Mouse (Mus musculus): Measurements from ENCODE around the gene Sept3. TPM values are rescaled to one million over a fixed set of nuclear protein-coding genes. Genes with fewer than 3 reads are reported as not detected.
A peak's percentile ranks its signal among the peaks of the same experiment; 100 is the strongest.
"Not testable (repeated sequence)": the region's sequence is repeated elsewhere in the genome, so short reads cannot be mapped to it uniquely, and the experiment has no call there.

Sept3 gene
- total RNA-seq (2021), result 100 to 1,000 TPM; 428 to 442 TPM
- long read RNA-seq, experiment 1, full-length matches to known transcripts, result 60 of 280 reads
- long read RNA-seq, experiment 1, partial matches to known transcripts, result 86 of 280 reads
- long read RNA-seq, experiment 1, other reads (novel, unspliced or antisense), result 134 of 280 reads
- long read RNA-seq, experiment 2, full-length matches to known transcripts, result 58 of 263 reads
- long read RNA-seq, experiment 2, partial matches to known transcripts, result 37 of 263 reads
- long read RNA-seq, experiment 2, other reads (novel, unspliced or antisense), result 168 of 263 reads

DNA sequence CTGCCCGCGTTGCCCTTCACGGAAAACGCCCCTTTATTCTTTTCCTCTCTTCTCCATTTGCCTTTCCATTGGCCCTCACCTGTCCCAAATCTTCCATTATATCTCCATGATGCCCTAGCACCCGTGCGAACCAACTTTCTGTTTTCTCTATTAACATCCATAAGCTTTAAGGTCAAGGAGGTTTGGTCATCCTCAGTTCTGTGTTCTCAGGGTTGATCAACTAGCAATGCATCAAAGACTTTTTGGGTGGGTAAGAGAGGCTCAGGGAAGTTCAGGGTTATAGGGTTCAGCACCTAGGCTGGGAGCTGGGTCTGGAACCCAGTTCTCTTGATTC is at the start of gene Sept3:
Sept3 (plus strand) TSS at position 301 of the 334 bp plus-strand sequence.
- intact Hi-C loops (cut with DNase I), result loop anchor here (10.0 kb wide), 1 partner anchor 770 kb away; no protein-coding TSS in a partner anchor
- no peak for DNase-seq (ENCODE audit: low spot score in 2 of 2)

DNA sequence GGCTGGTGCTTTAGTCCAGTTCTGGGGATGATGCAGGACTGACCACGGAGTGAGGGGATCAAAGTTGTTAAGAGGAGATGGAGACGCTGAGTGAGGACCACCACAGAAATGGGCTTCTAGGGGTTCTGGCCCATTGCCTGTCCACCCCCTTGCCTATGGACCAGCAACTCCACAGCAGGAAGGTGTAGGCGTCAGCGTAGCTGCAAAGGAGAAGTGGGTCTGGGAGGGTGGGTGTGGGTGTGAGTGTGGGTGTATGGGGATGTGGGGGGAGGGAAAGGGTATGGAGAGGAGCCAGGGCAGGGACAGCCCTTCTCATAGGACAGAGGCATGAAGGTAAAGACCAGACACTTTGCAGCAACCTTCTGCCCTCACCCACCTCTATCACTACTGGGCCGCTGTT is 48.9 kb upstream of the Sept3 start:
- intact Hi-C loops (cut with DNase I), result no loop called here
- DNase-seq (ENCODE audit: low spot score in 2 of 2), result no peak

DNA sequence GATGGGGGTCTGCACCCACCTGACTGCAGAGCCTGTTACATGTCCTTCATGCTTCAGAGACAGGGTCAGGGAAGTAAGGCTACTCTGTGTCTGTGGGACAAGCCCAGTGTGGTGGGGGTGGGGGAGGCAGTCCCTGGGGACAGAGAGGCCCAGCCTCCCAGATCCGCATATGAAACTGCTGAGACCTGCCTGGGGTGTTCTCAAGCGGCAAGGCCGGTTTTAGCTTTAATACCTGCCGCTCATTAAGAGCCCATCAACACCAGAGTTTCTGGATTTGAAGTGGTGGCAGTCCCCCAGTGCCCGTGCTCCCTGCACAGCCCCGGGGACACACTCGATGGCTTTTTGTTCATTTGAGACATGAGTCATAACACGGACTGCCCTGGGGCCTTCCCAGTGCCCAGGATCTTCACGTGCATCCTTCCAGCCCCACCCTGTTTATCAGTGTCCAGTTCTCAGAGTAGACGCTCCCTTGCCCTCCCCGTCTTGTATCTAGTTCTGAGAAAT is 45.1 kb upstream of the Sept3 start:
- DNase-seq (ENCODE audit: low spot score in 2 of 2), result no peak
- intact Hi-C loops (cut with DNase I), result no loop called here

DNA sequence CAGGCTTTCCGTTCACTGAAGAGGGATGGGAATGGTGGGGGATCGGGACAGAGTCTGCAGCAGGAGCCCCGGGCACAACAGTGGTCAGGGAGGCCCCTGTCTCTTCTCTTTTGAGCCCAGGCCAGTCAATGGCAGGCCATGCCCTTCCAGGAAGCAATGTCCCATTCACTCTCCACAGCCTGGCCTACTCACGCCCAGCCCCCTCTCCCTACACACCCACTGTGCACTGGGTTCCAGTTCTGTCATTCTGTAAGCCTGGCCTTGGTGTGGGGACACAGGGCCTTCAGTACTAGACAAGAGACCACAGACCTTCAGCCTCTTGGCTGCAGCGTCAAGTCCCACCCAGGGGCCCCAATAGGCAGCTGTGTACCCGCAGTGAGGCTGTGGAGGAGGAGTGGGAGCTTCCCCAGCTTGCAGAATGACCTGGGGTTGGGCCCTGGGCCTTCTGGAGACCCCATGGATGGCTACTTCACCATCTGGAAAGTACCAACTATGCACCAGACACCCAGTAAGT is 44.5 kb upstream of the Sept3 start:
- DNase-seq (ENCODE audit: low spot score in 2 of 2), result no peak
- intact Hi-C loops (cut with DNase I), result no loop called here

DNA sequence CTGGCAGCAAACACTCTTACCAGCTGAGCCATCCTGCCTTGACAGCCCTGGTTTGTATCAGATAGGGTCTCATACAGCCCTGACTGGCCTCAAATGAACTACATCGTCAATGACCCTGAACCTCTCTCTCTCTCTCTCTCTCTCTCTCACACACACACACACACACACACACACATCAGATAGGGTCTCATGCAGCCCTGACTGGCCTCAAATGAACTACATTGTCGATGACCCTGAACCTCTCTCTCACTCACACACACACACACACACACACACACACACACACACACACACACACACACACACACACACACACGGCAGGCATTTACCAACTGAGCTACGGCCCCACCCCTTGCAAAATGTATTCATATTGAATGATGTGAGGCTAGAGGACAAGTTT is 43.6 kb upstream of the Sept3 start:
- DNase-seq (ENCODE audit: low spot score in 2 of 2), result no peak
- intact Hi-C loops (cut with DNase I), result no loop called here

DNA sequence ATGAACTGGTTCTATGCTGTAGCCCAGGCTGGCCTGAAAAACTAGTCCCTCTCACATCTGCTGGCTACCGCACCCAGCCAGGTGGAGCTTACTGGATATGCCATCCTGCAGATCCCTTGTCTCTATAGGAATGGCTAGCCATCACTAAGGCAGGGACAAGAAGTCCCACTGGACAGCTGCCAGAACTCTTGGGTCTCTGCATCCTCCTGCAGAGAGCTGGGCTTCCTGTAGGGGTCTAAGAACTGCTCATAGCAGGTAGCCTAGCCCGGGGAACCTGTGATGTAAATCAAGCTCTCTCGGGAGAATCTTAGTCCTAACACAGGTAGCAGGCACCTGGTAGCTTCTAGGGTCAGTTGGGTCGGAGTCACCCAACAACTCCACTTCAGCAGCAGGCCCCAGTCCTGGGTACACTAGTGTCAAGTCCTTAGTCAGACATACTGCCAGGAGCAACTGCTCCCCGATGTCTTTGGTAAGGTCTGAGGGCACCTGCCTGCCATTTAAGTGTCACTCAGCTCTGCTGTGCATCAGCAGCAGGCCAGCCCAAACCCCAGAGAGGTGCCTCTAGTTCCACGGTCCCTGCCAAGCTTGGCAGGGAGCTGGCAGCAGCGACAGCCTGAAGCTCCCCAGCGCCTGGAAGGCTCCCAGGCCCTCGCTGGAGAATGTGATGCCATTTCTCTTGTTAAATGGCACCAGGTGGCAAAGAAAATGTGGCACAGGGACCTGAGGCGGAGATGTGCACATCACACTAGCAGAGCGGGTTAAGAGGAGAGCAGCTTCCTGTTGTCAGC is 42.9 kb upstream of the Sept3 start:
- DNase-seq (ENCODE audit: low spot score in 2 of 2), result peak in 1 of 2 experiments; percentile 67
- intact Hi-C loops (cut with DNase I), result loop anchor here (2.0 kb wide), 1 partner anchor 159 kb away; no protein-coding TSS in a partner anchor

DNA sequence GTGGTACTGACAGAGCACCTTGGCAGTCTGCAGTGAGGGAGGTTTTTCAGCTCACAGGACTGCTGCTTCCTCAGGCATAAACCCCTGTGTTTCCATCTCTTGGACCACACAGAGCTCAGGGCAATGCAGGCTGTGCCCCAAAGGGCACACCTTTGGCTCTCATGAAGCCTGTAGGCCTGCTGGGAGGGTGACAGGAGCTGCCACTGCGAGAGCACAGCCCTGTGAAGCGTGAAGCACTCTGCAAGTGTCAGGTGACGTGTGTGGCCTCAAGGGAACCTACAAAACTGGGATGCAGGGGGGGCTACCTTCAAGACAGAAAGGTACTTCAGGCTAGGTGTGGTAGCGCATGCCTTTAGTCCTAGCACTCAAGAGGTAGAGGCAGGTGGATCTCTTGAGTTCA is 42.0 kb upstream of the Sept3 start:
- intact Hi-C loops (cut with DNase I), result loop anchor here (2.0 kb wide), 1 partner anchor 160 kb away; no protein-coding TSS in a partner anchor
- no peak for DNase-seq (ENCODE audit: low spot score in 2 of 2)

DNA sequence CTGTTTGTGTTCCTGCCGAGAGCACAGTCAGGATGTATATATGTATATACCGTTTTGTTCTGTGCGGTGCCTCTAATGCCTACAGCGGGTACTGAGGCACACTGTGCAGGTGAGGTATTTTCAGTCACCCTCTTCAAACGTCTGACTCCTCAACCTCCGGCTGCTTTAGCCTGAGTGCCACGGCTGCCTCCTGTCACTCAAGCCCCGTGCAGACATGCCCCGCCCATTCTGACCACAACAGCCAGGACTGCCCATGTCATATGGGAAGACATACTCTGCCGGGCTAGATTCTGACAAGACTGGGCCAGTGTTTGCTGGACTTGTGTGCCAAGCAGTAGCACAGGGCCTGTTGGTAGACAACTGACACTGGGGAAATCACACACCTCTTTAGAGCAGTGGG is 39.0 kb upstream of the Sept3 start:
- no peak for DNase-seq (ENCODE audit: low spot score in 2 of 2)
- intact Hi-C loops (cut with DNase I), result loop anchor here (2.0 kb wide), 2 partner anchors 97 to 171 kb away; no protein-coding TSS in a partner anchor

DNA sequence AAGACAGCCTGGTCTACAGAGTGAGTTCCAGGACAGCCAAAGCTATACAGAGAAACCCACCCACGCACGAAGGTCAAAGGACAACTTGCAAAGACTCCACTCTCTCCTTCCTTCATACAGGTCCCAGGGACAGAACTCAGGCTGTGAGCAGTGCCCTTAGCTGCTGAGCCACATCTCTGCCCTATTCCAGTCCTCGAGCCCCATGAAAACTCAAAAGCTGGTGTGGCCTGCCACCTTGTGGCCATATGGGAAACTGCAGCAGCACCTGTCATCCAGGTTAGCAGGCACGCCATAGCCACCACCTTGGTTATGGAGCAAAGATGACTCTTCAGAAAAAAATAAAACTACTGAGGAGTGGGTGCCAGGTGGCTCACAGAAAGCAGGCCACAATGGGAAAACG is 38.1 kb upstream of the Sept3 start:
- intact Hi-C loops (cut with DNase I), result loop anchor here (2.0 kb wide), 2 partner anchors 98 to 172 kb away; no protein-coding TSS in a partner anchor
- DNase-seq (ENCODE audit: low spot score in 2 of 2), result peak; percentile 76 to 86

DNA sequence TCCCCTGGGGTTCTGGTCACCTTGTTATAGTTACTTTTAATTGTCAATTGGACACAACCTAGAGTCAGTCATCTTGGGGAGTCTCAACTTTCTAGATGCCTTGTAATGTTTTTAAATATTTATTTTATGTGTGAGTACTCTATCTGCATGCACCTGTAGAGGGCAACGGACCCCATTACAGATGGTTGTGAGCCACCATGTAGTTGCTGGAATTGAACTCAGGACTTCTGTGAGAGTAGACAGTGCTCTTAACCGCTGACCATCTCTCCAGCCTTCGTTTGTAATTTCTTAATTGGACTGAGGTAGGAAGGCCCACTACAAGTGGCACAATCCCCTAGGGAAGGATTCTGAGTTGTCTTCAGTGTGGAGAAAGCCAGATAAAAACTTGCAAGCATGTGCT is 31.4 kb upstream of the Sept3 start:
- intact Hi-C loops (cut with DNase I), result no loop called here
- DNase-seq (ENCODE audit: low spot score in 2 of 2), result no peak

DNA sequence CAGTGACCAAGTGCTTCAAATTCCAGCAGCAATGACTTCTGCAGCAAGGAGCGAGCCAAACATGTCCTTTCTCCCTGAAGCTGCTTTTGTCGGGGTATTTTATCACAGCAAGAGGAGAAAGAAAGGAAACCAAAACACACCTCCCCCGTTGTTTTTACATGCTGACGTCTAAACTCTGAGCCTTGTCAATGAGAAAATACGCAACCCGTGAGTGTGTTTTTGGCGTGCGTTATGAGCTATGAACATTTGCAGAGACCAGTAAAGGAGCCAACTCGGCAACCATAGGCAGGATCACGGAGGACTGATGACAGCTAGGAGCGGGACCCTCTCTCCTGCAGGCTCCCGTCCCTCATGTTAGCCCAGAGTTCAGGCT is 31.0 kb upstream of the Sept3 start:
- intact Hi-C loops (cut with DNase I), result no loop called here
- peak in 1 of 2 experiments; percentile 58 for DNase-seq (ENCODE audit: low spot score in 2 of 2)

DNA sequence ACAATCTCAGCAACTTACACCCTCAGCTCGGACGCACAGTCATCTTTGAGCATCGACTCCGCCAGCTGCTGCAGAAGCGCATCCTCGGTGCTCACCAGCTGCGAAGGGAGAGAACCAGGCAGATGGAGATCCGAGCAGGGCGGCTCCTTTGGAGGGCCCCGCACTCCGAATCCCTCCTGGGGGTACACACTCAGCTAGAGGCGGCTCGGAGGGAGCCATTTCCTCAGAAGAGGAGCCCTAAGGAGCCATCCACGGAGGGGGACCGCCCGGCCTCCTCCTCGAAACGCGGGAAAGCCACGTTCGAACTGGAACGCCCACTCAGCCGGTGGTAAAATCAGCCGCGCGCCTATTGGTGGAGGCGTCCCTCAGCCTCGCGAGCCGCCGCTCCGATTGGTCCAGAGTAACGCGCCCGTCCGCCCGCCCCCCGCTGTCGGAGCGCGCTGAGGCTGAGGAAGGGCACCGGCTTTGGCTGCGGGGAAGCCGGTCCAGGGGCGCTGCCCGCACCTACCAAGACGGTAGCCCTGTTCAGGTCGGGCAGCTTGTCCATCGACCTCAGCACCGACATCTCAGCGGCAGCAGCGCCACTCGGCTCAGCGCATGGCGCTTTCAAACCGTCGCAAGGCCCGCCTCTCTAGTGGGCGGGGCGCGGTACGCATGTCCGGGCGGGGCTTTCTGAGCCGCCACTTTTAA is 30.4 kb upstream of the Sept3 start, which contains the start of gene Cenpm:
Cenpm (minus strand) TSS at position 634 of the 690 bp plus-strand sequence.
- intact Hi-C loops (cut with DNase I), result no loop called here
- peak; percentile 94 to 95 for DNase-seq (ENCODE audit: low spot score in 2 of 2)

DNA sequence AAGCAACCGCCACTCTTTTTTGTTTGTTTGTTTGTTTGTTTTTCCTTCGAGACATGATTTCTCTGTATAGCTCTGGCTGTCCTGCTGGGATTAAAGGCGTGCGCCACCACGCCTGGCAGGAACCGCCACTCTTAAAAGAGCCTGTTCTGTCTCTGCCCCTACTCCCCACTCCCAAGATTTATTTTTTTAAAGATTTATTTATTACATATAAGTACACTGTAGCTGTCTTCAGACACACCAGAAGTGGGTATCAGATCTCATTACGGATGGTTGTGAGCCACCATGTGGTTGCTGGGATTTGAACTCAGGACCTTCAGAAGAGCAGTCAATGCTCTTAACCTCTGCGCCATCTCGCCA is 29.9 kb upstream of the Sept3 start:
- intact Hi-C loops (cut with DNase I); DNase-seq (ENCODE audit: low spot score in 2 of 2): not testable (repeated sequence)

DNA sequence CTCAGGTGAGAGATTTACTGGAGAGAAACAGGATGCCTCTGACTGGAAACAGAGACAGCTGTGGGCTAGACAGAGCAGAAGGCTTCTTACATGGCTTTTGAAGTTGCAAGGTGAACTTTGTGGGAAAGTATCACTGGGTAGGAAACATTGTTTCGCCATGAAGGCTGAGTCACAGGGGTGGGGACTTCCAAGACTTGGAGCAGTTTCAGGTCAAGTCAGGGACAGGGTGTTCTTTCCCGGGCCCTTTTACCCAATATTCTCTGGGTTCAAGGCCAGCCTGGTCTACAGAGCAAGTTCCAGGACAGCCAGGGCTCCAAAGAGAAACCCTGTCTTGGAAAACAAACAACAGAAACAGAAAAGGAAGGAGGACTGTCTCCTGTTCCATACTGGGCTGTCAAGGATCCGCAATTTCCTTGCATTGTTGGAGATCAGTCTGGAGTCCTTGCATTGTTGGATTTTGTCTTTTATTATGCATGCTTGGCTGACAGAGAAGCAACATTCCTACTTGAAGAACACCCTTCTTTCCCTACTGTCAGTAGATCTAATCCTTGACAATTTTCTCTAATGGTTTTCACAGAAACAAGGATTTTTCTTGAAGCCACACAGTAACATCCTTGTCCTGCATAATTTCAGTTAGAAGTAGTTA is 27.4 kb upstream of the Sept3 start:
- DNase-seq (ENCODE audit: low spot score in 2 of 2), result no peak
- intact Hi-C loops (cut with DNase I), result no loop called here

DNA sequence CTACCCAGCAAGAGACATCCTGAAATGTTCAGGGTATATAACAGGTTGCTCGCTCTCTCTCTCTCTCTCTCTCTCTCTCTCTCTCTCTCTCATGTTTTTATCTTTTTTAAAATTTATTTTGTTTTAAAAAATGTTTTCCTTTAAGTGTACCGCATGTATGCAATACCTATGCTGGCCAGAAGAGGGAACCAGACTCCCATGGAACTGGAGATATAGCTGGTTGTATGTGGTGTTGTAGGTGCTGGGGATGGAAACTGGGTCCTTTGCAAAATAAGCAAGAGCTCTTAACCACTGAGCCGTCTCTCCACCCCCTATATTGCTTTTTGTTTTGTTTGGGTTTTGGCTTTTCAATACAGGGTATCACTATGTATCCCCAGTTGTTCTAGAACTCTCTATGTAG is 23.1 kb upstream of the Sept3 start:
- no peak for DNase-seq (ENCODE audit: low spot score in 2 of 2)
- intact Hi-C loops (cut with DNase I), result no loop called here

DNA sequence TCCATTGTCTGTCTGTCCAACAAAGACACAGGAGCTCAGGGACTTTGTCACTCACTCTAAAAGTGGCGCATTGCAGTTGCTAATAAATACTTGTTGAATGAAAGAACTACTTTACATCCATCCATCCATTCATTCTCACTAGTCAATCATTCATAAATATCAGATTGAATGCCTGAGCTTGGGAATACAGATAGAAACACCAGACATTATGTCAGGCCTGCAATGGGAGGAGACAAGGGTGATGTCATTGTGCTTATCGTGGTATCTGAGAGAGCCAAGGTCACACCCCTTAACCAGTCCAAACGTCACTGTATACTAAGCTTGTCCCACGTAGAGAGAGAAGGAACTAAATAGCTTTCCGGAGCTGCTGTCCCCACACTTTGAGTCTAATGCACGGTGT is 22.6 kb upstream of the Sept3 start, which contains the start of gene 1500009C09Rik:
1500009C09Rik (plus strand) TSS at position 301 of the 400 bp plus-strand sequence.
- intact Hi-C loops (cut with DNase I), result no loop called here
- no peak for DNase-seq (ENCODE audit: low spot score in 2 of 2)

DNA sequence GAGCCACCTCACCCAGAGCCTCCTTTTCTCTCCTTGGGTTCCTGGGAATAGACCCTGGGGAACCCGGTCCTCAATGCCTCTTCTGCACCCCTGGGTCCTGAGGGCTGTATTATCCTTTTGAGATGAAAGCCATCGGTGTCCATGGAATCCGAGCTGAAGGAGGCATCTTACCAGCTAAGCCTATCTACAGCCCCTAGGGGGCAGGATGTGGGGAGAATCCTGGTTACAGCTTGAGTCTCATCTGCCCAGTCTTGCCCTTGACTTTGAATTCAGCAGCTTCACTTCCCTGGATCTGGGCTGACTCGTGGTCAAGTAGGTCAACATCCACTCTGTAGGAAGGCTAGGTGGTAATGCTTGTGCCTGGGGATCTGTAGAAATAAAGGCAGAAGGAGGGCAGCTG is 19.4 kb upstream of the Sept3 start:
- peak in 1 of 2 experiments; percentile 72 for DNase-seq (ENCODE audit: low spot score in 2 of 2)
- intact Hi-C loops (cut with DNase I), result no loop called here

DNA sequence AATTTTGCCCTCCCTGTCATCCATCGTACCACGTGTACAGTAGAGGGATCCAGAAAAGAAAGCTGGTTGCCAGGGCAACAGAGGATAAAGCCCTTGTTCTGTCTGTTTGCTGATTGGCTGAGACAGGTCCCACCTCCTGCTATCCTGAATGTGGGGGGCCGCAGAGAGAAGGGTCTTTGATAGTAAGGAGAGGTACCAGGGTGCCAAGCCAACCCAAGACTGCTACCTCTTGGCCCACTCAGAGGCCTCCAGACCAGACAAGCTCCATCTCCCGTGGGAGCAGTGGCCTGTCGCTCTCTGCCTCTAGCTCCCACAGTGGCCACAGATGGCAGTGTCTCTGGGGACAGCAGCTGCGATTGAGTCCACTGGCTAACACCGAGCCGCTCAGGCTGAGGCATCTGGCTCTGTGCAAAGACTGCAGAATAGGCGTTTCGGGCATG is 18.7 kb upstream of the Sept3 start:
- intact Hi-C loops (cut with DNase I), result no loop called here
- DNase-seq (ENCODE audit: low spot score in 2 of 2), result peak; percentile 87 to 96

DNA sequence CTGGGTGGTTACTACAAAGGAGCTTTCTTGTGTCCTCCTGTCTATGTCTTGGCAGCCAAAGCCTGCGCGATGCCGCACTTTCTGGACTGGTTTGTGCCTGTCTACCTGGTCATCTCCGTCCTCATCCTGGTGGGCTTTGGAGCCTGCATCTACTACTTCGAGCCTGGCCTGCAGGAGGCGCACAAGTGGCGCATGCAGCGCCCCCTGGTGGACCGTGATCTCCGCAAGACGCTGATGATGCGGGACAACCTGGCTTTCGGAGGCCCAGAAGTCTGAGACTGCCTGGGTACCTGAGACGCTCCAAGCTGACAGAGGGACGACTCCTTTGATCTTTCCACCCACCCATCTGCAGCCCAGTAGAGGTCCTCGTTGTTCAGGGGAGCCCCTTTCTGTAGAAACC is 15.2 kb upstream of the Sept3 start:
- intact Hi-C loops (cut with DNase I), result no loop called here
- DNase-seq (ENCODE audit: low spot score in 2 of 2), result peak; percentile 81 to 86
